Mouse (Mus musculus) urinary bladder, postnatal 14 days (tissue): ENCODE measurements around the gene Prss23.

Source experiments
- DNase-seq: peaks from one replicate; pipeline ENCODE4 v3.0.0; 2021; ENCODE audit warnings: low spot score

The Prss23 gene

DNA sequence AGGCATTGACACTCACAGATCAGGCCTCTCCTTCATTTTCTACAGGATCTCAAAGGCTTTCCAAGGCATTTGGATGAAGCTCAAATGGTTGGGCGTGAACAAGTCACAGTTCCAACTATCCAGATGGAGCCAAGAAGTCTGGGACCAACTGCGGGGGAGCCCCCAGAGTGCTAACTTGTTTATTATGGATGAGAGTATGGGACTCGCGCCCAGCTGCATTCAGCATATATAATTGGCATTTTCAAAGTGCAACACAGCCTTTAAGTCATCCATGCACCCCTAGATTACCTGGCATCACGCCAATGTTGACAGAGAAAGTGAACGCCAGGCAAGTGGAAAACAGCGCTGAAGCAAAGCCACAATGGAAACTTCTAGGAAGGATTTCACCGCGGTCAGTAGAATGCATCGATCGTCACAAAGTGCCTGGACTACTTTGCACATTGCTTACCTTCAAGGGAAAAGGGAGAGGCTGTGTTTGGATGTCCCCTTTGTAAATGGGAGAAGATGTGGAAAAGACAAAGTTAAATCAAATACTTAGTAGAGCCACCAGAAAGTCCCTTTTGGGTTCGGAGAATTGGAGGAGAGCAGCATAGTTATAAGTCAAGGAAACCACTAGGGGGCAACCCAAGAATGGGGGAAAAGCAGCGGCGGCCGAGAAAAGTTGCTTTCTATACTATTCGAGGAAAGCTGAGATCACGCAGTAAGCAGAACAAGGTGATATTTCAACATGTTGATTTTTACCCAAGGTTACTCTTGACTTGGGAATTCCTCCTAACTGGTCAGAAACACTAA, 27.3 kb downstream of the Prss23 start:
- DNase-seq: peak; percentile 67

DNA sequence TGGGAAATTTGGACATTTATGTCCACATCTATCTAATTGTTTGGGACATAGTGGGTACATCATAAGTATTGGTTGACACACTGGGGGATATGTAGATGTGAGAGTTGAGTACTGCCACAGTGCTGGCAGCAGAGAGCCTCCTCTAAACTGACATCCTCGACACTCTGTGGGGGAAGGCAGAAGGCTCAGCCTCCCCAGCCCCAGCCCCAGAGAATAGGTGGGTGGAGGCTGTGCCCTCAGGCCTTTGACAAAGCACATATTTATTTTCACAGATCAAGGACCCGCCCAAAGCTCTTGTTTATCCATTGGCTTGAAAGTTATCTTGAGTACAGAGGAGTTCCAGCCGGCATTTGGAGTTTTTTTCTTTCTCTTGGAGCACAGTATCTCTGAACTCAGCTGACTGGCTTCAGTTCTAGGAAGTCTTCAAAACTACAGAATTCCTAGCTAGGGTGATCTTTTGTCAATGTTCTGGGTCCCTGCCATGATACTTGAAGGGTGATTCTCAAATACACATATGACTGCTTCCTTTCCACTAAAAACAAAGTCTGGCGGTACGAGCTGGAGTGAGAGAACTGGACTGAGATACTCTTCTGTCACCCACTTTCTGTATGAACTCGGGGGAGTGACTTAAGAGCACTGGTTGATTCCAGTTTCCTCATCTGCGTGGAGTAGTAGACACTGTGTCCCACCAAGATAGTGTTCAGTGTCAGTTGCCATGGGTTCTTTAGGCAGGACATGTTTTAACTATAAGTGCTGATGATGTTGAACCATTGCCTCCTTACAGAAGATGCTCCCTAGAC, 43.0 kb downstream of the Prss23 start:
- DNase-seq: no peak

- DNase-seq: peak; percentile 38
Measured at GRCm38 (mm10) chr7:89481723-89482122, 45.3 kb downstream of the Prss23 start.

- peak; percentile 34 for DNase-seq
Measured at GRCm38 (mm10) chr7:89478490-89478889, 48.5 kb downstream of the Prss23 start.

- DNase-seq: no peak
Measured at GRCm38 (mm10) chr7:89477294-89477999, 49.5 kb downstream of the Prss23 start.

DNA sequence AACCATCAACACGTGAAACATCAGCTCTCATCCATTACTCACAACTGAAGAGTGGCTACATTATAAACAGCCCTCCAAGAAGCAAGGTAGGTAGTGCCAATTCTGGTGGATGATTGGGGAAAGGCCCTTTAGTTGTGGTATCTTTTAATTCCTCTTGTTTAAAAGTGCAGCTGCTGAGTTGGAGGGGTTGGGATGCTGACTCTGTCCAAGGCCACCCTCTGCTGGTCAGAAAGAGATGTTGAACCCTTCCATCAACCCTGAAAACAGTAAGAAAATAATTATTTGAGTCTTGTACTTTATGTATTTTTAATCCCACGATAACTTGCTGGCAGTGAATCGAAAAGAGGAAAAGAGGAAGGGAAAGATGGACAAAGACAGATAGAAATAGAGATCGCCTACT, 53.5 kb downstream of the Prss23 start:
- DNase-seq: peak; percentile 33

DNA sequence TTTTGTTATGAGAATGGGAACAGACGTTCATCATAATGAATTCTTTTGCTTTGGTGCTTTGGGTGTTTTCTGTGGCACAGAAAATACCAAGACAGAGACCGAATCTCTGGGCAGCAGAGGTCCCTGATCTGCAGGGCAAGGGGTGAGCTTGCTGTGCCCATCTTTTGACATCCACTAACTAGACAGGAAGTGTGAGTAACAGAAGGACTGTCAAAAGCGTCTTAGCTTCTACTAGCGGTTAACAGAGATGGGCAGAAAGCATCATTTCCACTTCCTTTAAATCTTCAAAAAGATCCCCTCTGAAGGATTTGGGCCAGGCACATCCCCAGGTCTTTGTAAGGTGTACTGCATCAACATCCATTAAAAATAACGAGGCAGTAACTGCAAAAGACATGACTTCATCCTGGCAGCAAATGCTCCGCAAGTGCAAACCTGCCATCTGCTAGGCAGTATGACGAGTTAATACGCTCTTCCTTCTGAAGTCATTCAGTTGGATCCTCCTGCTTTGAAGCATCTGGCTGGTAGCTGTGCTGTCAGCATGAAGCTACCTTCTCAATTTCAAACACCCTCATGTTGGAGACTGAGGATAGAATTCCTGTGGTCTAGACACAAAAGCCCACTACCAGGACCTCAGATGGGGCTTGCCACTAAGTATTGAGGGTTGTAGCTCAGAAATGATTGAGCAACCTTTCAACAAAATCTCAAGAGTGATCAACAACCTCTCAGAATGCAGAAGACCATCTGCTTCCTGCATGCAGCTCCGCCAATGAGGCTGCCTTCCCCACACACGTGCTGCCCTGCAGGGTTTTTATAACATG, 63.0 kb downstream of the Prss23 start:
- DNase-seq: no peak

- DNase-seq: no peak
Measured at GRCm38 (mm10) chr7:89463246-89463645, 63.7 kb downstream of the Prss23 start.

DNA sequence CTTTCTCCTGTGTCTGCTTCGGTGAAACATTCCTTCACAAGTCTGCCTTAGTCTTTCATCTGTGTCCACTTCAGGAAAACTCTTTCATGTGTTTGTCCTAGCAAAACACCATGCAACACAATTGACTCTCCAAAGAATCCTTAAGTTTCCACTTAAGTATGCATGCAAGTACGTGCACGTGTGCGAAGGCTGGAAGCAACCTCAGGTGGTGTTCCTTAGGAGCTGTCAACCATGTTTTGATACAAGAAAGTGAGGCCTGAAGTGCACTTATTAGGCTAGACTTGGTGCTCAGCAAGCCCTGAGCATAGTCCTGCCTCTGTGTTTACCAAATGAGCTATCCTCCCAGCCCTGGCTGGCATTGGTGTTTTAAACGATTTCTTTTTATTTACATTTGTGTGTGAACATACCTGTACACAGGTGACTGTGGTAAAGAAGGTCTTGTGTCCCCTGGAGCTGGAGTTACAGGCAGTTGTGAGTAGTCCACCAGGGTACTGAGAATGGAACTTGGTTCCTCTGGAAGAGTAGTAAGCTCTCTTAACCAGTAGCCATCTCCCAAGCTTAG, 64.3 kb downstream of the Prss23 start:
- no peak for DNase-seq

DNA sequence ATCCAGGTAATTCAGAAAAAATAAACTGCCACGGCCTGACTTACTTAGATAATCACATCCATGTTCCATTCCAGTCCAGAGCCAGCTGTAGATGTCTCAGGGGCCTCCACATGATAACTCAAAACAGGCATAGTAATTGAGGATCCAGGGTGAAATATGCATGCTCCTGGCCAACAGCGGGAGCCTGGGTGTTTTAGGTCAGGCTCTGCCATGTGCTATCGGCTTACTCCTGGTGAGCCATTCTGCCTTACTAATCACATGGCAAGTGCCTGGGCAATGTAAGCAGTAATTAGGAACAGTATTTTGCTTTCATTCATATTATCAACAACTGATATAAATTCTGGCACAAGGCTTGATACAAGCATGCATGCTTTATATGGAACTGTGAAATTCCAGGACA, 65.6 kb downstream of the Prss23 start:
- DNase-seq: no peak

DNA sequence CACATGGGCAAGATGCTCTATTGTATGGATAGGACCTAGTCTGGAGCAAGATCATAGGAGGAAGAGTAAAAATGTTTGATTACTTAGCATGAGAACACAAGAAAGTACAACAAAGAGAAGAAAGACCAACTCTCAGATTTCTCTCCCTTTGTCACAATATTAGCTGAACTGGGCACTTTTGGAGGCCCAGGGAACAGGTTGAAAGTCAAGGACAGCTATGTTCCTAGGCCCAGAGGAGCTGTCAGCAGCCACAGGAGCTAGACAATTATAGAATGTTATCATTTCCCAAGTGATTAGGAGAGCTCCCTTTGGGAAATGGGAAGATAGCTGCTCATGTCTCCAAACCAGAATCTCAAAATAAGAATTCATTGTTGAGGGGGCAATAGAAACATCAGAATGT, 66.1 kb downstream of the Prss23 start:
- no peak for DNase-seq

DNA sequence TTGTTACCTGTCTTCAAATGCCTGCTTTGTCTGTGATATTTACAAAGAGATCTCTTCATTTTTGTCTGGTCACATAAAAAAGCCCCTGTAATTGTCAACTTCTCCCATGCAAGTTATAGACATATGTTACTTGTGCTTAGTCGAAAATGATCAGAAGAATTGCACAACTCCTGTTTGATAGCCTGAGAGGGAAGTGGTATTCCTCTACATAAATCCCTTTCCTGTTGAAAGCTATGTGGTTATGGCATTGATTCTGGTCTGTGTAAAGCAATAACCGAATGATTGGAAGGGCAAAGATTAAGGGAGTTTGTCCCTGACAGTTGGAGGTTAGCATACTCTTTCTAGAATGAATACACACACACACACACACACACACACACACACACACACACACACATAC, 67.3 kb downstream of the Prss23 start:
- DNase-seq: no peak
